Mouse (Mus musculus) heart, embryonic 10.5 days (tissue): ENCODE data around the gene Cnnm2. TPM values are rescaled to one million over a fixed set of nuclear protein-coding genes. Genes with fewer than 3 reads are reported as not detected.
"Not testable (repeated sequence)": the region's sequence is repeated elsewhere in the genome, so short reads cannot be mapped to it uniquely, and the experiment has no call there.

Source experiments
- DNase-seq: peaks from one replicate; pipeline ENCODE4 v3.0.0-alpha.2; 2017; ENCODE audit warnings: low spot score
- H3K27ac ChIP-seq: fragments of 300-500 bp; sonication (generic); 2 replicates; pipeline ENCODE4 v1.5.1; 2016; ENCODE audit warnings: mild to moderate bottlenecking
- H3K27me3 ChIP-seq: fragments of 300-500 bp; sonication (generic); 2 replicates; pipeline ENCODE4 v1.6.1; 2016; ENCODE audit warnings: mild to moderate bottlenecking; ENCODE audit not compliant: poor library complexity, insufficient read depth, severe bottlenecking
- H3K36me3 ChIP-seq: fragments of 300-500 bp; sonication (generic); 2 replicates; pipeline ENCODE4 v1.6.1; 2016; ENCODE audit warnings: mild to moderate bottlenecking, moderate library complexity
- H3K4me1 ChIP-seq: fragments of 300-500 bp; sonication (generic); 2 replicates; pipeline ENCODE4 v1.6.1; 2016; ENCODE audit warnings: mild to moderate bottlenecking
- H3K4me3 ChIP-seq: fragments of 300-500 bp; sonication (generic); 2 replicates; pipeline ENCODE4 v1.5.1; 2016; ENCODE audit warnings: mild to moderate bottlenecking, moderate library complexity
- H3K9me3 ChIP-seq: fragments of 300-500 bp; sonication (generic); 2 replicates; pipeline ENCODE4 v1.6.1; 2016; ENCODE audit warnings: mild to moderate bottlenecking, moderate library complexity
- WGBS: fragments of 180-500 bp; shearing (Covaris S2); methylation state at CpG from one replicate; pipeline ENCODE4 v1.1.7; 2016; 5-methylcytosine and 5-hydroxymethylcytosine counted together
- polyA plus RNA-seq: library from polyadenylated mRNA; unstranded; fragments of >200 nt; fragmentation: Nextera tagmentation; extraction: Ambion mirVana; gene quantifications from 2 replicates; pipeline ENCODE4 v1.2.1, GENCODE M21; 2016

The Cnnm2 gene
- polyA plus RNA-seq, 1 experiment from 2014 or later, result 2.7 TPM

DNA sequence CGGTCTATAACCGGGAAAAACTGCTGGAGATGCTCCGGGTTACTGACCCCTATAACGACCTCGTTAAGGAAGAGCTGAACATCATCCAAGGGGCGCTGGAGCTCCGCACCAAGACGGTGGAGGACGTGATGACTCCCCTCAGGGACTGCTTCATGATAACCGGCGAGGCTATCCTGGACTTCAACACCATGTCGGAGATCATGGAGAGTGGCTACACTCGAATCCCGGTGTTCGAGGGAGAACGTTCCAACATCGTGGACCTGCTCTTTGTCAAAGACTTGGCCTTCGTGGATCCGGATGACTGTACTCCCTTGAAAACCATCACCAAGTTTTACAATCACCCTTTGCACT, 1.6 kb downstream of the Cnnm2 start:
- peak overlapping the region; percentile 90 for H3K4me3 ChIP-seq
- no peaks in the 10 kb centered on the region for H3K9me3 ChIP-seq
- H3K27ac ChIP-seq, result no peak overlapping the region
- WGBS, result 1% methylated on average over 19 of the region's 19 CpGs
- peaks cover 29% of the 10 kb centered on the region for H3K4me1 ChIP-seq
- DNase-seq, result peak; percentile 75
- H3K27me3 ChIP-seq, result peaks cover 14% of the 10 kb centered on the region
- no peaks in the 10 kb centered on the region for H3K36me3 ChIP-seq

DNA sequence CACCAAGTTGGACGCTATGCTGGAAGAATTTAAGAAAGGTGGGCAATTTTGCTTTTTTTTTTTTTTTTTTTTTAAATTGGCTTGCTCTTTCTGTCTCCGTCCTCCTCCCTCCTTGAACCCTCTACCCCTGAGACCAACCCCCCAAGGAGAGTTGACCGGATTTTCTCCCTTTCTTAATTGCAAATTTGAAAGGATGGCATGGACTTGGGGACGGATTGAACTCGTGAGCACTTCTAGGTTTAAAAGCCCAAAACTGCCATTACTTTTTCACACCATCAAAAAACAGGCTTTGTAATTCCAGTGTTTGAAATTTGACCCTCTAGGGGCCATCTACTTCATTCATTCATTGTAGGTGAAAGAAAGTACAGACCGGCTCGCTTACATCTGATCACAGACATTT, 2.0 kb downstream of the Cnnm2 start:
- WGBS, result 22% methylated on average over 7 of the region's 7 CpGs
- peak; percentile 52 for DNase-seq
- H3K27me3 ChIP-seq, result peaks cover 14% of the 10 kb centered on the region
- H3K4me1 ChIP-seq, result peaks cover 29% of the 10 kb centered on the region
- peak overlapping the region; percentile 90 for H3K4me3 ChIP-seq
- no peak overlapping the region for H3K27ac ChIP-seq
- H3K9me3 ChIP-seq, result no peaks in the 10 kb centered on the region
- H3K36me3 ChIP-seq, result no peaks in the 10 kb centered on the region

- Histone ChIP-seq H3K27me3 (peaks cover 14% of the 10 kb centered on the region), H3K4me3 (peak overlapping the region; percentile 3; the same call in 1 of the 2 replicates), H3K4me1 (peaks cover 27% of the 10 kb centered on the region), H3K27ac (no peak overlapping the region), H3K36me3 (no peaks in the 10 kb centered on the region), H3K9me3 (no peaks in the 10 kb centered on the region)
- peak; percentile 57 for DNase-seq
- 70% methylated on average over 12 of the region's 12 CpGs for WGBS
Measured at GRCm38 (mm10) chr19:46763932-46764762, 2.8 kb downstream of the Cnnm2 start.

GRCm38 (mm10) chr19:46764763-46765117, 3.3 kb downstream of the Cnnm2 start:
- peaks cover 14% of the 10 kb centered on the region for H3K27me3 ChIP-seq
- H3K36me3 ChIP-seq, result no peaks in the 10 kb centered on the region
- H3K9me3 ChIP-seq, result no peaks in the 10 kb centered on the region
- peaks cover 27% of the 10 kb centered on the region for H3K4me1 ChIP-seq
- H3K27ac ChIP-seq, result no peak overlapping the region
- 0 out of 2 replicates have a peak overlapping the region, but pooled peaks have one; percentile 3 for H3K4me3 ChIP-seq
- WGBS, result 67% methylated on average over 9 of the region's 9 CpGs
- DNase-seq, result peak; percentile 63

DNA sequence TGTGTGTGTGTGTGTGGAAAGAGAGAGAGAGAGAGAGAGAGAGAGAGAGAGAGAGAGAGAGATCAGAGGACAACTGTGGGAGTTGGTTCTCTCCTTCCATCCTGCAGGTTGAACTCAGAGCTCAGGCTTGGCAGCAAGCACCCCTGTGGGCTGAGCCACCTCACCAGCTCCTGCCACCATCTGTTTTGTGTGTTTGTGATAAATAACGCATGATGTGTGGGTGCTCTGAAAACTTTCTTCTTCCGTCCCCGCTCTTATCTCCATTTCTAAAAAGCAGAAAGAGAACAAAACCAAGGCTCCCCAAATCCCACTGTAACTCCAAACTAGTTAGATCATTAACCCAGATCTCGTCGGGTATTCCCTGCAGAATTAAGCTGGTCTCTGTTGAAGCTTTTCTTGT, 4.7 kb downstream of the Cnnm2 start:
- peak; percentile 45 for DNase-seq
- Histone ChIP-seq H3K36me3 (no peaks in the 10 kb centered on the region), H3K27me3 (peaks cover 14% of the 10 kb centered on the region), H3K27ac (no peak overlapping the region), H3K4me1 (peaks cover 24% of the 10 kb centered on the region), H3K9me3 (no peaks in the 10 kb centered on the region), H3K4me3 (no peak overlapping the region)
- 65% methylated on average over 5 of the region's 5 CpGs for WGBS

DNA sequence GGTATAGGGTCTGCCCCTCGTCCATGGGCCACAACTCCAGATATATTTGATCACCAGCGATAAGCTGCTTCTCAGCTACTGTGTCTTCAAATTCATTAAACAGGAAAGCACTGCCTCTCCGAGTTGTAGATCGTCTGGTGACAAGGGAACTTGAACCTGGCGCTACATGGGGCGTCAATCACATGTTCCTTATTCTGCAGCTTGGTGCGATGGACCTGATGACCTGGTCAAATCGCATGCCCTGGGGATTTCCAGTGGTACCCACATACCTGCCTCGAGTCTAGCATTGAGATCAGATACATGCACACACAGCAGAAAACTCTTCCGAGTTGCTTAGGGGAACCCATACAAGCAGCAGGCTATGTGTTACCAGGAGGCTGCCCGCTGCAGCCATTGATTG, 8.4 kb downstream of the Cnnm2 start:
- Histone ChIP-seq H3K27me3 (0 out of 2 replicates have a peak, but pooled peaks cover 2% of the 10 kb centered on the region), H3K36me3 (no peaks in the 10 kb centered on the region), H3K4me1 (0 out of 2 replicates have a peak, but pooled peaks cover 9% of the 10 kb centered on the region), H3K9me3 (no peaks in the 10 kb centered on the region), H3K27ac (no peak overlapping the region), H3K4me3 (no peak overlapping the region)
- peak; percentile 69 for DNase-seq
- 86% methylated on average over 11 of the region's 11 CpGs for WGBS

- no peak overlapping the region for H3K4me3 ChIP-seq
- WGBS, result 79% methylated on average over 6 of the region's 6 CpGs
- H3K4me1 ChIP-seq, result 0 out of 2 replicates have a peak, but pooled peaks cover 6% of the 10 kb centered on the region
- no peak for DNase-seq
- no peaks in the 10 kb centered on the region for H3K36me3 ChIP-seq
- no peaks in the 10 kb centered on the region for H3K27me3 ChIP-seq
- H3K27ac ChIP-seq, result no peak overlapping the region
- no peaks in the 10 kb centered on the region for H3K9me3 ChIP-seq
Measured at GRCm38 (mm10) chr19:46771801-46772200, 10.4 kb downstream of the Cnnm2 start.

DNA sequence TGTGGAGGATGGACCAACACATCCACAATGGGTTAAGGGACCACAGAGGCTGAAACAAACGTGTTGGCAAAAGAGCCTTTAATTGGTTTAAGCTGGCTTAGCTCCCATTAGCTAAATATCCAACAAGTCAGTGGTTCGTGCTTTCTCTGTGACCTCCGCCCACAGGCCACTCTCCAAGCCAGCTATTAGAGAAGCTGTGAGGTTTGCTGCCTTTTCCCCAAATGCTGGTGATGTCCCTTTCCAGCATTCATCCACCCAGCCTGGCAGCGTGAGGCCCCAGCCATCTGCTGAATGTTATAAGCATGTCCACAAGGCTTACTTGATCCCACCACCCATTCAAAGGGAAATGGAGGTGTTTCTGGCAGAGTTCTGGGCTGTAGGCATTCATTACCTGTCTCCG, 15.0 kb downstream of the Cnnm2 start:
- 60% methylated on average over 5 of the region's 5 CpGs for WGBS

GRCm38 (mm10) chr19:46776850-46777249, 15.5 kb downstream of the Cnnm2 start:
- WGBS, result 74% methylated on average over 3 of the region's 3 CpGs
- no peak overlapping the region for H3K27ac ChIP-seq

More for the DNA sequence above, 15.0 kb downstream of the Cnnm2 start:
- no peak for DNase-seq
- Histone ChIP-seq H3K27me3 (no peaks in the 10 kb centered on the region), H3K36me3 (no peaks in the 10 kb centered on the region), H3K27ac (no peak overlapping the region), H3K4me1 (0 out of 2 replicates have a peak, but pooled peaks cover 4% of the 10 kb centered on the region), H3K9me3 (no peaks in the 10 kb centered on the region), H3K4me3 (no peak overlapping the region)

DNA sequence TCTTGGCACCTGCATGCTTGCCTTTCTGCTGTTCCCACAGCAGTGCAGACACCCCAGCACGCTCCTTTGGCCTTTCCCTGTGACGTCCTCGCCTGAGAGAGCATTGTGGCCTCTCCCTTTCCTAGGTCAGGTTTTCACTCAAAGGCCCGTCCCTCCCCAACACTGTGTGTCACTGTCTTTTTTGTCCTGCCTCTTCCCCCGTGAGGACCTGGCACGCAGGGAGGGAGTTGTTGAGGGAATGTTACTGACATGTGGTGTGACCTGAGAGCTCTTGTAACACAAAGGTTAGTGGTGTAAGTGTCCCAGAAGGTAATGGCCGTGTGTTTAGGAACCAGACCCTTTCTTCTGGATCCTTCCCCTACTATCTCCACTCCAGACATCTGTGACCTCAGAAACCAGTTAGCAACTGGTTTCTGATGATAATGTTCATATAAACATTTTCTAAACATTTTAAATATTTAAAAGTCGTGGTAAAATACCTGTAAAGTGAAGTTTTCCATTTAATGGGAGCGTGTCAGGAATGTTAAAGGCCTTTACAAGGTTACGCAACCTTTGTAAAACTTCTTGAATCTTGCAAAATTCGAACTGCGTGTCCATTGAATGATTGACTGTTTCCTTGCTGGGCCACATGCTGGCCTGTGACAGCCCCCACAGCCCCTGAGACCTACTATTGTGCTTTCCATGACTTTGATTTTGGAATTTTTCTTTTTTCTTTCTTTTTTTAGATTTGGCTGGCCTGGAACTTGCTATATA, 16.7 kb downstream of the Cnnm2 start:
- WGBS, result 76% methylated on average over 12 of the region's 12 CpGs
- Histone ChIP-seq H3K36me3 (no peaks in the 10 kb centered on the region), H3K27ac (no peak overlapping the region), H3K9me3 (no peaks in the 10 kb centered on the region), H3K27me3 (no peaks in the 10 kb centered on the region), H3K4me3 (no peak overlapping the region), H3K4me1 (0 out of 2 replicates have a peak, but pooled peaks cover 4% of the 10 kb centered on the region)
- no peak for DNase-seq

More at GRCm38 (mm10) chr19:46776850-46777249, 15.5 kb downstream of the Cnnm2 start:
- Histone ChIP-seq H3K9me3 (no peaks in the 10 kb centered on the region), H3K27me3 (no peaks in the 10 kb centered on the region), H3K4me1 (0 out of 2 replicates have a peak, but pooled peaks cover 4% of the 10 kb centered on the region), H3K36me3 (no peaks in the 10 kb centered on the region), H3K4me3 (no peak overlapping the region)
- DNase-seq, result no peak

DNA sequence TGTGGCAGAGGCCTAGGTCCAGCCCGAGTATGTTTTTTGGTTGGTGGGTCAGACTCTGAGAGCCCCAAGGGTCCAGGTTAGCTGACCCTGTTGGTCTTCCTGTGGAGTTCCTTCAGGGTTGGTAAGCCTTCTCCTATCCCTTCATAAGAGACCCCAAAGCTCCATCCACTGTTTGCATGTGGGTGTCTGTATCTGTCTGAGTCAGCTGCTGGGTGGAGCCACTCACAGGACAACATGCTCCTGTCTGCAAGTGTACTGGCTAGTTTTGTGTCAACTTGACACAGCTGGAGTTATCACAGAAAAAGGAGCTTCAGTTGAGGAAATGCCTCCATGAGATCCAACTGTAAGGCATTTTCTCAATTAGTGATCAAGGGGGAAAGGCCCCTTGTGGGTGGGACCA, 17.7 kb downstream of the Cnnm2 start:
- not testable (repeated sequence) for H3K9me3 ChIP-seq, H3K27me3 ChIP-seq, H3K27ac ChIP-seq, H3K36me3 ChIP-seq, H3K4me3 ChIP-seq, H3K4me1 ChIP-seq, DNase-seq
- WGBS, result 84% methylated on average over 1 of the region's 1 CpGs

- 67% methylated on average over 5 of the region's 5 CpGs for WGBS
Measured at GRCm38 (mm10) chr19:46784038-46784437, 22.6 kb downstream of the Cnnm2 start.

DNA sequence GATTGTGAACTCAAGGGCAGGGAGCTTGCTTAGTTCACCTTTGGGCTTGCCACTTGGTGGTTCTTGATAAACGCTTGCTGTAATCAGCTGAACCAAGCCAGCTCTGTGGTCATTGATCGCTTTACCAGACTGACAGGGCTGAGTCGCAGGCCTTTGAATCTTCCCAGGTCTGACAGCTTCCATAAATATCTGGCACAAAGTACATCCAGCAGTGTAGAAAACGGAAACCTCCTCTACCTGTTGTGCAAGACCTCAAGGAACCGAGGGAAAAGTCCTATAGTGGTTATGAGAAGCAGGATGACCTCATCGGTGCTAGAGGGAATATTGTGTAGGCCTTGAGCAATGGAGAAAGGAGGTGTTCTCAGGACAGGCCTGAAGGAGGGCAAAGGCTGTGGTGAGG, 23.1 kb downstream of the Cnnm2 start:
- no peaks in the 10 kb centered on the region for H3K27me3 ChIP-seq
- H3K27ac ChIP-seq, result peak overlapping the region; percentile 8; the same call in 1 of the 2 replicates
- WGBS, result 52% methylated on average over 6 of the region's 6 CpGs
- H3K4me3 ChIP-seq, result no peak overlapping the region
- DNase-seq, result no peak
- H3K36me3 ChIP-seq, result no peaks in the 10 kb centered on the region
- peaks cover 10% of the 10 kb centered on the region for H3K4me1 ChIP-seq
- H3K9me3 ChIP-seq, result no peaks in the 10 kb centered on the region

More at GRCm38 (mm10) chr19:46784038-46784437, 22.6 kb downstream of the Cnnm2 start:
- H3K9me3 ChIP-seq, result no peaks in the 10 kb centered on the region
- H3K4me1 ChIP-seq, result peaks cover 10% of the 10 kb centered on the region
- H3K4me3 ChIP-seq, result no peak overlapping the region
- H3K36me3 ChIP-seq, result no peaks in the 10 kb centered on the region
- H3K27me3 ChIP-seq, result no peaks in the 10 kb centered on the region
- no peak for DNase-seq
- peak overlapping the region; percentile 8; the same call in 1 of the 2 replicates for H3K27ac ChIP-seq
